Mouse (Mus musculus) embryonic fibroblast, embryonic 13.5 days (primary cell): ENCODE results near the gene 4930539E08Rik. TPM values are rescaled to one million over a fixed set of nuclear protein-coding genes. Genes with fewer than 3 reads are reported as not detected.

Experiments
- H3K27ac ChIP-seq: 2 replicates; pipeline ENCODE4 v1.5.1; 2012; ENCODE audit warnings: low read length, control low read depth, inconsistent platforms; ENCODE audit not compliant: insufficient read depth
- H3K4me1 ChIP-seq: 2 replicates; pipeline ENCODE4 v1.6.1; 2011; ENCODE audit warnings: low read length; ENCODE audit not compliant: control insufficient read depth, insufficient read depth
- H3K4me3 ChIP-seq: 2 replicates; pipeline ENCODE4 v1.5.1; 2011; ENCODE audit warnings: mild to moderate bottlenecking, control low read depth, low read length; ENCODE audit not compliant: insufficient read depth
- CTCF ChIP-seq: IDR thresholded peaks from 2 replicates; pipeline ENCODE4 v1.5.1; 2011; ENCODE audit warnings: mild to moderate bottlenecking, control low read depth, low read length, moderate library complexity, borderline replicate concordance; ENCODE audit not compliant: insufficient read depth
- POLR2A ChIP-seq: IDR thresholded peaks from 2 replicates; pipeline ENCODE4 v1.6.1; 2011; ENCODE audit warnings: low read depth, mild to moderate bottlenecking, control low read depth, low read length, moderate library complexity
- polyA plus RNA-seq: library from polyadenylated mRNA; stranded (reverse); fragments of >200 nt; gene quantifications from 2 replicates; pipeline ENCODE4 v1.2.4, GENCODE M21; 2011; ENCODE audit warnings: low read depth; ENCODE audit not compliant: missing spikeins, insufficient read length

Gene 4930539E08Rik
- polyA plus RNA-seq, 1 experiment: not detected

- Histone ChIP-seq H3K27ac (no peak overlapping the region), H3K4me3 (no peak overlapping the region), H3K4me1 (no peaks in the 10 kb centered on the region)
- no peak for TF ChIP-seq CTCF
- no peak for TF ChIP-seq POLR2A
These were observed 48.2 kb downstream of the 4930539E08Rik start for GRCm38 (mm10) chr17:28866921-28867320.

GRCm38 (mm10) chr17:28864464-28864863 lies 50.7 kb downstream of the 4930539E08Rik start:
- Histone ChIP-seq H3K4me3 (no peak overlapping the region), H3K27ac (no peak overlapping the region), H3K4me1 (no peaks in the 10 kb centered on the region)
- TF ChIP-seq CTCF (no peak), POLR2A (no peak)

GRCm38 (mm10) chr17:28863926-28864325 lies 51.2 kb downstream of the 4930539E08Rik start:
- Histone ChIP-seq H3K4me3 (no peak overlapping the region), H3K4me1 (no peaks in the 10 kb centered on the region), H3K27ac (no peak overlapping the region)
- TF ChIP-seq POLR2A (no peak), CTCF (no peak)

- H3K27ac ChIP-seq: no peak within 1 kb of the TSS
- H3K4me3 ChIP-seq: no peak within 1 kb of the TSS
- H3K4me1 ChIP-seq: no peaks in the 10 kb centered on the region
- no peak for TF ChIP-seq POLR2A
- TF ChIP-seq CTCF: no peak
These were observed 56.9 kb downstream of the 4930539E08Rik start, which contains the start of gene Pnpla1 for GRCm38 (mm10) chr17:28858205-28858604. Gene Pnpla1, plus strand, starts transcription at chr17:28858411.

- H3K27ac ChIP-seq: no peak overlapping the region
- TF ChIP-seq POLR2A: no peak
- TF ChIP-seq CTCF: no peak
- no peak overlapping the region for H3K4me3 ChIP-seq
- H3K4me1 ChIP-seq: no peaks in the 10 kb centered on the region
These were observed 59.1 kb downstream of the 4930539E08Rik start for GRCm38 (mm10) chr17:28856030-28856429.

- Histone ChIP-seq H3K4me3 (no peak overlapping the region), H3K27ac (no peak overlapping the region), H3K4me1 (no peaks in the 10 kb centered on the region)
- TF ChIP-seq CTCF: no peak
- TF ChIP-seq POLR2A: no peak
These were observed 59.8 kb downstream of the 4930539E08Rik start for GRCm38 (mm10) chr17:28855166-28855885.

GRCm38 (mm10) chr17:28854377-28854776 lies 60.7 kb downstream of the 4930539E08Rik start:
- H3K4me1 ChIP-seq: no peaks in the 10 kb centered on the region
- no peak for TF ChIP-seq POLR2A
- no peak for TF ChIP-seq CTCF
- H3K4me3 ChIP-seq: no peak overlapping the region
- H3K27ac ChIP-seq: no peak overlapping the region

GRCm38 (mm10) chr17:28850511-28850910 lies 64.6 kb downstream of the 4930539E08Rik start:
- Histone ChIP-seq H3K27ac (no peak overlapping the region), H3K4me3 (no peak overlapping the region), H3K4me1 (no peaks in the 10 kb centered on the region)
- no peak for TF ChIP-seq CTCF
- no peak for TF ChIP-seq POLR2A

GRCm38 (mm10) chr17:28846974-28847617 lies 68.0 kb downstream of the 4930539E08Rik start:
- no peak overlapping the region for H3K27ac ChIP-seq
- no peak overlapping the region for H3K4me3 ChIP-seq
- no peak for TF ChIP-seq CTCF
- TF ChIP-seq POLR2A: no peak
- no peaks in the 10 kb centered on the region for H3K4me1 ChIP-seq

Other genes starting within 250 kb of the 4930539E08Rik start
- gene Slc26a8, start 225.1 kb downstream of the 4930539E08Rik start, polyA plus RNA-seq: 0.67 and 1.0 TPM in 2 replicates
- 72.0 and 76.5 TPM in 2 replicates for gene Mapk14, start 224.0 kb downstream of the 4930539E08Rik start, polyA plus RNA-seq
- 2.3 and 4.6 TPM in 2 replicates for gene AC170998.1, start 189.2 kb downstream of the 4930539E08Rik start, polyA plus RNA-seq
- gene Mapk13, start 146.0 kb downstream of the 4930539E08Rik start, polyA plus RNA-seq: 12.4 and 24.2 TPM in 2 replicates
- gene Brpf3, start 114.2 kb downstream of the 4930539E08Rik start, polyA plus RNA-seq: 41.9 and 43.7 TPM in 2 replicates
- not detected in 2 replicates for gene Pnpla1, start 56.9 kb downstream of the 4930539E08Rik start, polyA plus RNA-seq
- gene Pxt1, start 28.5 kb upstream of the 4930539E08Rik start, polyA plus RNA-seq: not detected in 2 replicates
- gene Kctd20, start 36.6 kb upstream of the 4930539E08Rik start, polyA plus RNA-seq: 72.2 and 77.5 TPM in 2 replicates
- gene Stk38, start 92.7 kb upstream of the 4930539E08Rik start, polyA plus RNA-seq: 89.4 and 102 TPM in 2 replicates
- 253 and 262 TPM in 2 replicates for gene Srsf3, start 117.3 kb upstream of the 4930539E08Rik start, polyA plus RNA-seq
- gene Cdkn1a, start 175.7 kb upstream of the 4930539E08Rik start, polyA plus RNA-seq: 453 and 677 TPM in 2 replicates
- not detected in 2 replicates for gene Rab44, start 198.8 kb upstream of the 4930539E08Rik start, polyA plus RNA-seq